Mouse (Mus musculus): ENCODE results near the gene Cda. TPM values are rescaled to one million over a fixed set of nuclear protein-coding genes. Genes with fewer than 3 reads are reported as not detected.

Gene Cda
- 2.2 and 2.3 TPM in 2 replicates for polyA plus RNA-seq (2021; fragmentation: Nextera tagmentation)
- long read RNA-seq, experiment 1, partial matches to known transcripts, result 0 of 3 reads
- long read RNA-seq, experiment 1, other reads (novel, unspliced or antisense), result 0 of 3 reads
- long read RNA-seq, experiment 2, result 0 reads

GRCm38 (mm10) chr4:138367641-138368497 is at the start of gene Cda:
TSS of gene Cda (minus strand) at chr4:138367992.

DNA sequence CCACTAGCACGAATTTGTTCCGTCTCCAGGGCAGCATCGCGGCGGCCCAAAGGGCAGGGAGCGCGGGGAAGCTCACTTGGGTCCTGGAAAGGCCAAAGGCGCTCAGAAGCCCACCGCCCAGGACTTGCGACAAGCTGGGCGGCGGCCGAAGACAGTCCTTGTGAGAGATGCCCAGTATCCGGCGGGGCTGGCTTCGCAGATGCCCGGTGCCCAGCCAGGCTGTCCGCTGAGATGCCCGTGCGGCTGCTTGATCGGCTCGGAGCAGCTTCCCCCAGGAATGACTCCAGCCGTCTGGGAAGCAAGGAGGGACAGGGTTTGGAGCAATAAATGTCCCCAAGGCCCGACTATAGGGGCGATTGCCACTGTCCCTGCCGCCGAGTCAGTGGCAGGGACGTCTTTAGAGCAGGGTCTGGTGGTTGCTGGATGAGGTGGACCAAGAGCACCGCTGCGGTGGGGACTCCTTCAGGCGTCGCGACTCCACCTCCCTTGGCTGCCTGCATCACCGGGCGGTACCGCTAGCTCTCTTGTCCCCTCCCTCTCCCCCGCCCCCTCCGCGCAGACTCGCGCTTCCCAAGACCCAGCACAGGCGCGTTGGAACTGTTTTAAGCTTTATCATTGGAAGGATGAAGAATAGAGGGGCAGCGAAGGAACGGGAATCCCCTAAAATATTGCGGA is 28.3 kb upstream of the Cda start, which contains the start of gene Fam43b:
Fam43b (minus strand) TSS at position 558 of the 675 bp plus-strand sequence.

DNA sequence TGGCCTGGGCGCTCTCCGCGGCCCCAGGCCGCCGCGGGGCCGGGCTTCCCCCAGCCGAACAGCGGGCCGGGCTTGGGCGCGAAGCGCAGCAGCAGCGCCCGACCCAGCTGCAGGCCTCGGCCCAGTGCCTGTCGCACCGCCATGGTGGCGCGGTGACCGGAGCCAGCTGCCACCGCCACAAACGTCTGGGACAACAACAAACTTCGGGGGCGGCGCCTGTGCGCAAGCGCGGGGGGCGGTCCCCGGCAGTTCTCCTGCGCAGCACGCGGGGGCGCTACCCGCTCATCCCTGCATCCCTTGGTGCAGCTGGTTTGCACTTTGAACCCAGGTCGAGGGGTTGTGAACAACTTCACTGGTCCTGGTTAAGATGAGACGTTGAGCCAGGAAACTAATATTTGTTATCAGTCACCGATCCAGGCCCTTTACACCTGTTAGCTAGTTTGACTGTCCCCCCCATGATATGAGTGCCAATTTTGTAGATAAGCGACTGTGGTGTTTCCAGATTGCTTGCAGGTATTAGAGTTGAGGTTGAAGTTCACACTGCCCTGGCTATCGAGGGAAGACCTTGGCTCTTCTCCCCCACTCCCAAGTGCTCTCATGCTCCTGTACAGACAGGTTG is 41.6 kb downstream of the Cda start, which contains the start of gene Pink1:
Pink1 (minus strand) TSS at position 231 of the 619 bp plus-strand sequence.

DNA sequence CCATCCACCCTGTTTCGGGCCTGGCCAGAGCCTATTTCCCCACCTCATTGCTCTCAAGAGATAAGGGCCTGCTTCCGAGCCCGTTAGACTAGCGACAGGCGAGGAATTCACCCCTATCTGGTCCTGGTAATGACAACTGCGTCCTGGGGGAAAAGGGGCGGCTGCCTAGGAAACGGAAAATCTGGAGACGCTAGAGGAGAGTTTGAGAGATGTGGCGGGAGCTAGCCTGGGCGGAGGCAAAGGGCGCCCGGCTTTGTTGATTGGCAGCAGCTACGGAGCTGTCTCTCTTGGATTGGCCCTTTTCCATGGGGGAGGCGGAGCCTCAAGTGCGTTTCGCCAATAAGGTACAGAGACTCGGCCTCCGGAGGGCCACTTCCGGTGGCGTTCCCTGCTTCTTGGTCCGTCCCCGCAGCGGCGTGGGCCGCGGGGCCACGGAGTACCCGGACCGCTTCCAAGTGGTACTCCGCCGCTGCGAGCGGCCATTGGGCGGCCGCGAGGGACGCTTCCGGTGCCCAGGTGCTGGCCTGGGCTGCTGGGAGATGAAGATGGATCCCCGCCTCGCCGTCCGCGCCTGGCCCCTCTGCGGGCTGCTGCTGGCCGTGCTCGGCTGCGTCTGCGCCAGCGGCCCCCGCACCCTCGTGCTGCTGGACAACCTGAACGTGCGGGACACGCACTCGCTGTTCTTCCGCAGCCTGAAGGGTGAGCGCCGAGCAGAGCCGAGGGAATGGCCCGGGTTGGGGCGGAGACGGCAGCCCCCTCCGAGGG is 63.3 kb downstream of the Cda start, which contains the start of gene Ddost:
Ddost (plus strand) TSS at position 391 of the 765 bp plus-strand sequence.

Small RNA genes within 50 kb of the gene (microRNA-seq; reads per million reads assigned to microRNA genes)
- gene Gm27646 (not detected), gene Mir7019 (30.1 reads per million, percentile 46 among the genes with 10 or more reads in this experiment)

Other genes with a start within 250 kb of the Cda start
- gene Hp1bp3, start 151.7 kb downstream of the Cda start, polyA plus RNA-seq (2021; fragmentation: Nextera tagmentation), result 258 and 263 TPM in 2 replicates
- gene Sh2d5, start 117.6 kb downstream of the Cda start, polyA plus RNA-seq (2021; fragmentation: Nextera tagmentation), result 17.9 and 19.7 TPM in 2 replicates
- gene Kif17, start 117.6 kb downstream of the Cda start, polyA plus RNA-seq (2021; fragmentation: Nextera tagmentation), result 6.7 and 7.3 TPM in 2 replicates
- gene Ddost, start 63.3 kb downstream of the Cda start, polyA plus RNA-seq (2021; fragmentation: Nextera tagmentation), result 180 and 182 TPM in 2 replicates
- 222 and 265 TPM in 2 replicates for gene Pink1, start 41.7 kb downstream of the Cda start, polyA plus RNA-seq (2021; fragmentation: Nextera tagmentation)
- 13.3 and 16.9 TPM in 2 replicates for gene Fam43b, start 28.5 kb upstream of the Cda start, polyA plus RNA-seq (2021; fragmentation: Nextera tagmentation)
- gene Mul1, start 66.7 kb upstream of the Cda start, polyA plus RNA-seq (2021; fragmentation: Nextera tagmentation), result 27.6 and 28.1 TPM in 2 replicates
- gene Camk2n1, start 86.3 kb upstream of the Cda start, polyA plus RNA-seq (2021; fragmentation: Nextera tagmentation), result 34.4 and 49.0 TPM in 2 replicates

All from layer of hippocampus, adult 6 months (tissue).